Mouse (Mus musculus) lung, adult 2 months (tissue): ENCODE measurements around the gene Eps15.

ENCODE experiments used
- CTCF ChIP-seq: fragments of 200-500 bp; IDR thresholded peaks from 2 replicates; pipeline ENCODE4 v1.5.1; 2011; ENCODE audit warnings: mild to moderate bottlenecking, low read length, control low read depth; ENCODE audit not compliant: insufficient read depth
- POLR2A ChIP-seq: fragments of 200-500 bp; IDR thresholded peaks from 2 replicates; pipeline ENCODE4 v1.6.1; 2011; ENCODE audit warnings: low read depth, mild to moderate bottlenecking, control low read depth, low read length, borderline replicate concordance; ENCODE audit errors: extremely low read depth

DNA sequence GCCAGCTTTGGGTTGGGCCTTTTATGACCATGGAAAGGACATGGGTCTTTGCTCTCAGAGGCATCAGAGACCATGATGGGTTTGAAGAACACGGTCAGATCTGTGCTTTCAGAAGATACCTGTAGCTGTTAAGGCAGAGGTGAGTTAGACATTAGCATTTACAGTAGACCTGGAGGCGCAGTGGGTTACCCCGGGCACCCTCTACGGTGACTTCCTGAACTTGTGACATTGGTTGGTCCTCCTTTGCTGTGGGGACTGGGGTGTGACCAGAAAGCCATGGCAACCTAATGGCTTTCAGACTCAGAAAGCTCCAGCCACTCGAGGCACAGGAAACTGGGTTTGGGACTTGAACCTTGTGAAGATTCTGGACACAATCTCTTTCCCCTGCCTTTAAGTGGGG lies 132.2 kb downstream of the Eps15 start:
- TF ChIP-seq POLR2A, result no peak
- TF ChIP-seq CTCF, result no peak
